Mouse (Mus musculus) frontal cortex, adult 2 months (tissue): ENCODE data around the gene Kalrn. TPM values are rescaled to one million over a fixed set of nuclear protein-coding genes. Genes with fewer than 3 reads are reported as not detected.

ENCODE experiments used
- DNase-seq, 2 experiments: peaks; one replicate each; pipeline ENCODE4 v3.0.0; 2022; ENCODE audit warnings: low spot score in 1 of 2; ENCODE audit errors: extremely low spot score in 1 of 2
- polyA plus RNA-seq: library from polyadenylated mRNA; depleted of rRNA; stranded (reverse); fragments of >200 nt; gene quantifications from 2 replicates; pipeline ENCODE4 v1.2.3, GENCODE M21; 2012; rRNA removed

Kalrn gene
- 177 and 178 TPM in 2 replicates for polyA plus RNA-seq

DNA sequence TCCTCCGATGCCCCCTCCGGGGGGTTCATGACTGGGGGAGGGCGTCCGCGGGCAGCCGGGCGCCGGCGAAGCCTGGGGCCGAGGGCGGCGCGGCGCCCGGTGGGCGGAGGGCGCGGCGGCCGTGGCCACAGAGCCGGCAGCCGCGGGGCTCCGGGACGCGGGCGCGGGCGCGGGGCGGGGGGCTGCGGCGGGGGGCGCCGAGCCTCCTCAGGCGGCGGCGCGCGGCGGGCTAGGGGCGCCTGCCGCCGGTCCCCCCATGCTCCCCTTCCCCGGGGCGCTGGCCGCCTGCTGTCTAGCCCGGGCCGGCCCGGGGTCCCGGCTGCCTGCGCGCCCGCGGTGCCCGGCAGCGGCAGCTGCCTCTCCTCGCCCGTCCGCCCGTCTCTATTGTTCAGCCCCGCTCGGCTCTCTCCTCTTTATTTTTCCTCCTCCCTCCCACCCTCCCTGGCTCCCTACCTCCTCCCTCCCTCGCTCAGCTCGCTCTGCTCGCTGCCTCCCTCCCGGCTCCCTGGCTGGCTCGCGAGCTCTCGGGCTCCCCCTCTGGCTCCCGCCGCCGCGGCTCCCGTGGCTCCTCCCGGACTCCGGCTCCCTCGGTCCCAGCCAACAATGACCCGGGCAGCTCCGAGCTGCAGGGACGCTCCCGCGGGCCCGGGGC is at the start of gene Kalrn:
Gene Kalrn (minus strand): TSS at position 382 of the 652 bp plus-strand sequence.
- DNase-seq = peak; percentile 70 to 90

DNA sequence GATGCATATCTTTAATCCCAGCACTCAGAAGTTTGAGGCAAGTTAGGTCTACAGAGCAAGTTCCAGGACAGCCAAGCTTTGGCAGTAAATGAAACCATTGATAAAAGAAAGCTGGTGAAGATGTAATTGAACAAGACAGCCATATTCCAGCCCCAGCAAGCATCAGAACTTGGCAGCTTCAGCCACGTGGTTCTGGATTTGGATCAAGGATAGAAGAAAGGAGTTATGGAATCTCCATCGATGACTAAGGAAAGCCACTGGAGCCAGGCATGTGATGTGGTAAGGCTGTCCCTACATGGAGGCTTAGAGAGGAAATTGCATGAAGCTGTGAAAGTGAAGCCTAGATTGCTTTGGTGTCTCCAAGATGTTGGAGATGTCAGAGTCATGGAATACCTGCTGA is 40.7 kb upstream of the Kalrn start:
- no peak for DNase-seq

DNA sequence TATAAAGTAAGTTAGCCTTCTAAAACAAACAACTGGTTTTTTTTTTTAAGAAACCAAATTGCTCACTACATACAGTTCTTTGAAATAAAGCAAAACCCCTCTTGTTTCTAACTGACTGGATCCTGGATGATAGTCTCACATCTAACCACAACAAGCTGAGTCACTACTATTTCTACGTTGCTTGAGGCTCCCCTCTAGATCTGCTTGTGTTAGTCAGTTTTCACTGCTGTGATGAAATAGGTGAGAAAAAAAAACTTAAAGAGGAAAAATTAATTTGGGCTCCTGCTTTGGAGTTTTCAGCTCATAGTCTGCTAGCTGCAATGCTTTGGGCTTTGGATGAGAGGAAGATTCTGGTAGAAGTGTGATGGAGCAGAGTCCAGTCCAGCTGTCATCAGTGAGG is 36.8 kb upstream of the Kalrn start:
- no peak for DNase-seq

DNA sequence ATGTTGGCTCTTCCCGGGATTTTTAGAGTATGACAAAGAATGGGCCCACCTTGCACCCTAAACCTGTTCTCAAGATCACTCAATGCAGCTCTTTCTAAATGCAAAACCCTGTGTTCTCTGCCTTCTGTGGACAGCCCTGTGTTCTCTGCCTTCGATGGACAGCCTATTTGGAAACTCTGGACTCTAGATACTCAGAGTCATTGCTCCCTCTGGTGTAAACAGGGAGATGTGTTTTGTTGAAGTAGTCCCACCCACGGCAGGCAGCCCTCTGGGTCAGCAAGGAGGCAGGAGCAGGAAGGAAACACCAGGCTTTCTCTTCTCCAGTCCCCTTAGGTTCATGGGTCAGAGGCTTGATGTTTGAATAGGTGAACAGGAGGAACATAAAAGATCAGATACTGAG is 32.3 kb upstream of the Kalrn start:
- DNase-seq = no peak

DNA sequence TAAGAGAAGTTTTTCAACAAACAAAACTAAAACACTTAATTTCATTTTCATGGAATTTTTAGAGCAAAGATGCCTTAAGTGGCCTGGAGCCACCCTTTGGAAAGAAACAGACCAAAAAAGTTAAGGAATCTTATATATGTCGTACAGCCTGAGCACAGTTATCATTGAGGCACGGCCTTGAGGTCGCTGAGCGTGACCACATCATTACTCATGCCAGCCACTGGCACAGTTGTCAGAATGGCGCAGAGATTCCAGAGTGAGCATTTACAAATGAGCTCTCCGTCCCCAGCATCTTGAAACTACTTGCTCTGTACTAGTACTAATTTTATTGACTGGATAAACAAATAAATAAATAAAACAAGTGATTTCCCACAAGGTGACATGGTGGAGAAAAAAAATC is 30.5 kb upstream of the Kalrn start:
- no peak for DNase-seq

DNA sequence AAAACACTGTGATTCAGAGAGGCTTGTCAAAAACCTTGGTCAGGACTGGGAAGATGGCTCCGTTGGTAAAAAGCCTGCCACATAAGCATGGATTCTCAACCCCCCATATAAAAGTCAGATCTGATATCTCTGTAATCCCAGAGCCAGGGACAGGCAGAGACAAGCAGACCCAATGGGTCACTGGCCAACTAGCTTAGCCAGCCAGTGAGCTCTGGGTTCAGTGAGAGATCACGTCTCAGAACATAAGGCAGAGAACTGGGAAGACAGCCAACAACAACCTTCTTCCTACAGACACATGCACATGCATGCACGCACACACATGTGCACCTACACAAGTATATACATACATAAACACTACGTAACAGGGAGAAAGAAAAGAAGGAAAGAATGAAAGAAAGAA is 29.7 kb upstream of the Kalrn start:
- DNase-seq = no peak

DNA sequence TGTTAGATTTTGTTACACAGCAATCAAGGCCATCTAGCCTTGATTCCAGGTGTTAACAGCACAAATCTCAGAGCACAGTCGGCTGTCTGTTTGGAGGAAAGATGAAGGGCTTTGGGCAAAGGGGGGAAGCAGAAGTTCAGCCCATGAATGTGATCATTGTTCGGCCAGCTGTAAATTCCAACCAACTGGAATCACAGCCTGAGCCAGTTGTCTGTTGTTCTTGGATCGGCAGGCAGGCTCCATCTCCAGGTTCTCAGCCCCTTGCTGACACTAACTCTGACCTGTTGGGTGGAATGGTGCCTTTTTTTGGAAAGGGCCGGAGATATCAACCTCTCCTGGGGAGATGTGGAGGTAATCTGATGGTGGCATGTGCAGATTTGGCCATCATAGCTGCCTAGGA is 28.6 kb upstream of the Kalrn start:
- no peak for DNase-seq

DNA sequence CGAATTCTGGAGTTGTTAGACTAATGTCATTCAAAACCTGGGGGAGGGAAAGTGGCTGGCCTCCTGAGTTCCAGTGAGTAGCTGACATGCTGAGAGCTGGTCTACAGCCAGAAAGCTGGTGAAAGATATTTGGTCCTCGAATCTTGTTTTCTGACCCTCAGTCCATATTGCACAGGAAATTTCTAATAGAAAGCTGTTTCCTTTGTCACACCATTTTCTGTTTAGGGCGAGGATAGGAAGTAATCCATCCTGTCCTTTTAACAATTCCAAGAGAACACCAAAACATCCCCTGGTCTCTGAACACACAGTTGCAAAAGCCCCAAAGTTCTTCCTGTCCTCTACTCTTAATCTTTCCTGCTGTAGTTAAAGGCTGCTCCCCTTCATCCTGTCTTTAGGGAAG is 22.0 kb upstream of the Kalrn start:
- no peak for DNase-seq

DNA sequence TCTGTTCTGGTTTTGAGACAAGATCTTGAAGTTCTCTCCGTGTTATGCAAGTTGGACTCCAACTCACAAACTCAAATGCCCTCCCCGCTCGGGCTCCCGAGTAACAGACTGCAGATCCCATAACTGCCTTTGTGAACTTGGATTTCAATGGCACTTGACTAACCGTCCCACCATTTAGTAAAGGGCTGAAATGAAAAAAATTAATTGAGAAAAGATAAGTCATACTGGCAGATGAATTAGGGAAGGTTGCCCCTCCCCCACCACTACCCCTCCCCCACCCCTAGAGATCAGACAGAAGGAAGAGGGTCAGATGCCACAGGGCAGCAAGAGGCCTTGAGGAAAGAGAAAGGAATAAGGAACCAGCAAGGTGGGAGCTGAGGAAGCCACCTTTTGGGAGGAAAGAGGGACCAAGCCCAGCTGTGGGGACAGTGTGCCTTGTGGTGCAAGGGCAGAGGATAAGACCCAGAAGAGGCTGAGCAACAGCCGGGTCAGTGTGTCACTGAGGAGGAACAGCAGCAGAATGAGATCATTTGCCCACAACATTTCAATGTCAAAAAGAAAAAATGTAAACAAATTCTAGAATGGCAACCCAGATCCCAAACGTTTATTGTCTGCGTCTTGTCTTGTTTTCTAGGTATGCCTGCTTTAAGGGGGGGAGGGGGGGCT is 21.4 kb upstream of the Kalrn start:
- no peak for DNase-seq

DNA sequence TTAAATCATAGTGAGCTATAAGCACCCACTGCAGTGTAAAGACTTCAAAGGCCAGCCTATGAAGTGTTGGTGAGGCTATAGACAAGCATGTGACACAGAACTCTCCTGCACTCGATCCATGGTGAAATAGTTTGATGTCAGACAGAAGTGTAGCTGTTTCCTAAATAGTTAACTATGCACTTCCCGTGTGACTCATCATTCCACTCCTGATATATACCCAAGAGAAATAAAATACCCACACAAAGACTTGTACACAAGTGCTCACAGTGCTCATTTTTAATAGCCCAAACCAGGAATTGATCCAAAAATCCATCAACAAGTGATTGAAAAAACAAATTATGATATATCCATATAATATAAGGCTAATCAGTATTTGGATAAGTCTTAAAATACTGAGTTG is 19.4 kb upstream of the Kalrn start:
- no peak for DNase-seq

DNA sequence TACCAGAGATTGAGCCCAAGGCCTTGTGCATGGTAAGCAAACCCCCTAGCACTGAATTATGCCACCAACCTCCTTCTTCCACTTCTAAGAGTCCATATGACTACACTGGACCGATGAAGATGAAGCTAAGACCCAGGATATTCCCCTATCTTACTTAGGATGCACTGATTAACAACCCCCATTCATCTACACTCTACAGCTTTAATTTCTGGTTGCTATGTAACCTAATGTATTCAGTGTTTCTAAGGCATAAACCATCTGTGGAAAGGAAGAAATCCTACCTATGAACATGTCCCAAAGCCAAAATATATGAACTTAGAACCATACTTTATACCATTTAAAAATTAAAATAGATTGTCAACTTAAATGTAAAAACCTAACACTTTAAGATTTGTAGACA is 18.6 kb upstream of the Kalrn start:
- DNase-seq = no peak

DNA sequence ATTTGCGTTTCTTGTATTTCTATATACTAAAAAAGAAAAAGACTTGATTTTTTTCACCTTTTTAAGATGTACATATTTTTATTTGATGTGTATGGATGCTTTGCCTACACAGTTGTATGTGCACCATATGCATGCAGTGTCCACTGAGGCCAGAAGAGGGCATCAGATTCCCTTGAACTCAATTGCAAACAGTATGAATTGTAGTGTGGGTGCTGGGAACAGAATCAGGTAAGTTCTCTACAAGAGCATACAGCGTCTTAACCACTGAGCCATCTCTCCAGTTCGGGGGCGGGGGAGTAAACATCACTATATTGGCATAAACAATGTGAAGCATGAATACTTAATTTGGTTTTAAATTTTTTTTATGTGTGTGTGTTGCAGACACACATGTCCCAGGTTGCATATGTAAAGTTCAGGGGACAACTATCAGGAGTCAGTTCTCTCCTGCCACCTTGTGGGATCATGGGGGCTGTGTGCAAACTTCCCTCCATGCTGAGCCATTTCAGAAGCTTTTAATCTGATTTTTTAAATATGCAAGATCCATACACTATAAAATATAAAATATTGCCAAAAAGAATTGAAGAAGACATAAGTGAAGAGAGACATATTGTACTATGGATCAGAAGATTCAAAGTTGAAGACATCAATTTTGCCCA is 6.5 kb upstream of the Kalrn start:
- no peak for DNase-seq

DNA sequence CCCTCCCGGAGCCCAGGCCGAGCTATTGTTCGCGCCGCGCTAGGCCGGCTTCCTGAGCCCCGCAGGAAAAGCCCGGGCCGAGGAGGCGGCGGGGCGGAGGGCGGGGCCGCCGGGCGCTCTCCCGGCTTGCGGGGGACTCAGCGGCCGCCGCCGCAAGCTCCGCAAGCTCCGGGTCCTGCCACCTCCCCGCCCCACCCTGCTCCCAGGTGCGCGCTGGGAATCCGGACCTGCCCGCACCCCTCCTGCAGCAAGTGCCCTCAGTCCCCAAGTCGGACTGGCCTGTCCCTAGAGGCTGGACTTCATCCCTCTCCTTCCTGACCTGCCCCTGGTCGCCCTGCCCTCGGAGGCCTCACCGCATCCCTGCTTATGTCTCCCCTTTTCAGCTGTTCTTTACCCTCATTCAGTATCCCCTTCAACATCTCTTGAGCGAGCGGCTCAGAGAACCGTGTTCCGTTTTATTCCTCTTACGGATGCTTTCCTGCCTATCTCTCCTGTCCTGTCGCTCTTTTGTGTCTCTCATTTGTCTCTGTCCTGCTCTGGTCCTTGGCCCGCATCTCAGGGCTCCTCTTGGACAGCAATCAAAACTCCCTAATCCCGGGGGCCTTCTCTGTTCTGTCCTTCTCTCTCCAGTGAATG is 642 bp upstream of the Kalrn start:
- no peak for DNase-seq

DNA sequence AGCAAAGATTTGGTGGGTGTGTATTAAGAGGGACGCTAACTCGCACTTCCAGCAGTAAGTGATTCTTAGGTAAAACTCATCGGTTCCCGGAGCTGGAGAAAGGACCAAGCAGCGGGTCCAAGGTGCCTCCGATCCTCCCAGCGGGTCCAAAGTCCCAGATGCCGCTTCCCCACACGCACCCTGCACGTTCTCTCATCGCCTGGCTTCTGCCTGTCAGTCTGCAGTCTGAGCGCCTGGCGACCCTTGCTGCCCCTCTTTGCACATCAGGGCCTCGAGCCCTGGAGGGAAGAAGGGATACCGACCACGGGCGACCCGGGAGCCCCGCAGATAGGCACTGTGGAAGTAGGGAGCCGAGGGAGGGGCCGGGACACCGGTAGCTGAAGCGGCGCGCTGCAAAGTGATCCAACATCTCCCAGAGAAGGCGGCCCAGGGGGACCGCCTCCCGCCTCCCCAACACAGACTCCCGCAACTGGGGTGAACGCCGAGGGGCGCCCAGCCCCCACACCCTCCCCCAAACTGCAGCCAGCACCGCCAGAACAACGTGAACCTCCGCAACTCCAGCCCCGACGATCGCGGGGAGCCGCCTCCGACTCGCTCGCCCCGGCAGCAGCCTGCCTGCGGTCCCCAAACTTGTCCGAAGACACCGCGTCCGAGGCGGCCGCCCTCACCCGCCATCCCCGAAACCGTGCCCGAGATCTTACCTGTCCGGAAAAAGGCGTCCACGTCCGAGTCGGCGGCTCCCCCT is 754 bp downstream of the Kalrn start:
- no peak for DNase-seq

DNA sequence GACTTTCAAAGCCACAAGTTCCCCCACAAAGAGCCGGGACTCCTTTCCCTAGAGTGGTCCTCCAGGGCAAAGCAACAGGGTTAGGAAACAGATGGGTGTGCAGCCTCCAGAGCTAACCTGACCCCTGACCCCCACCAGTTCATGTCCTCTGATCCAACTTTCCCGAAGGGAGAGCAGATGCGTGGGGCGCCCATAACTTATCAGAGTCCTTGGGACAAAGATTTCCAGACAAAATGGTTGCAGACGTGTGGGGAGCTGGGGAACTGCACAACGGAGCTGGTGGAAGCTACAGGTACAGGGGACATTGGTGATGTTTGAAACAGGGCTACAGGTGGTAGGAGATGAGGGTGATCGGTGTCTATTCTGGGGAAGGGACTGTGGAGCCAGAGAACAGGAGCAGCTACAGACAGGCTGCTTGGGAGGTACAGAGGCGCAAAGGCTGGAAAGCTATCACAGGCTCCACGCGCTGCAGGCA is 1.4 kb downstream of the Kalrn start:
- DNase-seq = no peak

DNA sequence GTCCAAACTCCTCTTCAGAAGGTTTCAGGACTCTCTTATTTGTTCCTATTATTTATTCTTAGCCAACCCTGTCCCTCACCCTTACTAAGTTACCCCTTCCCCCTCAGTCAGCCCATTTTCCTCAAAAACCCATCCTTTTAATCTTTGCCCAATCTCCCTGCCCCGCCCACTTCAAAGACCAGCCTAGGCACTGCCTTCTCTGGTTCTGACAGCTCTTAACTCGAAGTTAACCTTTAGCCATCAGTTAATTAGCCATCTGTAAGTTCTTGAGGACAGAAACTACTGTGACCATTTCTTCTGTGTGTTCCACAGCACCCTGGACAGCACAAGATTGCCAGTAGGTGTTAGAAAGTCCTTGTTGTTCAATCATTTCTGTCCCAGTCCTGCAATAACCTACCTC is 3.4 kb downstream of the Kalrn start:
- DNase-seq = no peak

DNA sequence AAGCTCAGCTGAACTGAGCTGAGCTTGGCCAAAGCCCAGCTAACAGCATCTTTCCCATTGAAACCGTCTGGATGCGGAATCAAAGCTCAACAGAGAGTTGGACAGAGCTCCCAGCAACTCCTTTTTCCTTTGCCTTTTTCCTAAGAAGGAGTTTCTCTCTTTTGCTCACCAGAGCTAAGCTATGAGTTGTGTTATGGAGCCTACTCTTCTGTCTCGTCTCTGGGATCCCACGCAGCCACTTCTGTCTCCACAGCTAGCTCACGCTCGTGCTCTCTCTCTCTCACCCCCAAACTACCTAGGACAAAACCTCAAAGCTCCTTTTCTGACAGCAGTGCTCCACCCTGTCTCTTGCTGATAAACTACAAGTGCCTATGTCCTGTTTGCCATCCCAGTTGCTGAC is 4.5 kb downstream of the Kalrn start:
- peak in 1 of 2 experiments; percentile 69 for DNase-seq

DNA sequence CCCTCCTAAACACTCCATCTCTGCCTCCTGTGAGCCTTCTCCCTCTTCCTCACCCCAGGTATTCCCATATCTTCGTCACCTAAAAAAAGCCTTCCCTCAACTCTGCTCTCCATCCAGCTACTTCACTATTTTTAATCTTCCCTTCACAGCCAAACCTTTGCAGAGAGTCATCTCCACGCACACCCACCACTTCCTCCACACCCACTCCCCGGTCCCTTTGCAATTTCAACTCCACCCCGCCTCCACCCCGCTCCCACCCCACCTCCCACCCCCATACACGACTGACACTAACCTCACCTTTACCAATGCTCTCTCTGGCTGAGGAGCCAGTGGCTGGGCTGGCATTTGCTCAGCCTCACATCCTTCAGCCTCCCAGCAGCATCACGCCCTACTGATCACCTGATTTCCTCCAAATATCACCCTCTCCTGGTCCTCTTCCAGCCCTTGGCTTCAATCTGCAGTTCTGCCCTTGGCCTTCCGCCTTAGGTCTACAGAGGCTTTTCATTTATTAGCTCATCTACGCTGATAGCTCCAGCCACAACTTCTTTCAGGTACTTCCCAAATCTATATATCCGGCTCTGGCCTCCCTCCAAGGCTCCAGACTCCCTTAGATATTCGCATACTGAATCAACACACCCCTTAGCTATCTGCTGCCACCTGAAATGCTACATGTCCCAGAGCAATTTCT is 9.6 kb downstream of the Kalrn start:
- DNase-seq = peak in 1 of 2 experiments; percentile 61

DNA sequence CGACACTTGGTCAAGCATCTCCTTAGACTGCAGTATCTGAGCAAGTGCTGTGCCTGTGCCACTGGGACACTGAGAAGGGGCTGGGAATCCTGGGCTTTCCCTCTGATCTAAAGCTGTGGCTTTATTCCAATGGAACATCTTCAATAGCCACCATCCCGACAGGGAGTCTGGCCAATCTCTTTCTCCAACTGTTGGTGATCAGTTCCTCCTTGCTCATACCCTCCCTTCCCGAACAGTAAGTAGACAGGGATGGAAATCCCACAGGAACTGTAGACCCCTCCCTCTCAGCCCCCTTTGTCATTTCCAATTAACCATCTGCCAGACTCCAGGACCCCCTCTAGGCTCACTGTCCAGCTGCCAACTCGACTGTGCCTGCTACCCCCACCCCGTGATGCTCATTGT is 11.6 kb downstream of the Kalrn start:
- no peak for DNase-seq

DNA sequence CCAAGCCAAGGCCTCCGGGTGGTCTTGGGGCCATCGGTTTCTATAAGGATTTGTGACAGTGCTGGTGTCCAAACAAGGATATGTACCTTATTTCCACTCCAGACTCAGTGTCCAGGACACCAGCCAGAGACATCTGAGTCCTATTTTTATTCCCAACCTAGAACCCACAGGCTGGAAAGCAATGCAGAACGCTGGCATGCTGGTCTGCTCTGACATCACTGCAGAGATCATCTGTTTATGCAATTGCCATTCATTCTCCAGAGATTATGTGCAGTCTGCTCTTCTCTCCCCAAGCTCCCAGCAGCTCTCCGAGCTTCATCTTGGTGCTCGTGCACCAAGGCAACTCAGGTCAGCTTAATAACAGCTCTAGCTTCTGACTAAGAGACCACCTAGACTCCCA is 12.5 kb downstream of the Kalrn start:
- peak in 1 of 2 experiments; percentile 63 for DNase-seq
